Mouse (Mus musculus) CD4-positive naive resting alpha-beta T cell, adult 57 days (primary cell): ENCODE measurements around the gene Armcx5. TPM values are rescaled to one million over a fixed set of nuclear protein-coding genes. Genes with fewer than 3 reads are reported as not detected.

Source experiments
- total RNA-seq: library from RNA; stranded (reverse); gene quantifications from one replicate; pipeline ENCODE4 v1.2.4, GENCODE M21; 2023

Gene Armcx5
- 40.2 TPM for total RNA-seq

GRCm38 (mm10) chrX:135742304-135743055 is at the start of gene Armcx5, which contains the start of gene Gprasp1:
TSS of gene Armcx5 (plus strand) at chrX:135742733.
TSS of gene Gprasp1 (plus strand) at chrX:135742733.

DNA sequence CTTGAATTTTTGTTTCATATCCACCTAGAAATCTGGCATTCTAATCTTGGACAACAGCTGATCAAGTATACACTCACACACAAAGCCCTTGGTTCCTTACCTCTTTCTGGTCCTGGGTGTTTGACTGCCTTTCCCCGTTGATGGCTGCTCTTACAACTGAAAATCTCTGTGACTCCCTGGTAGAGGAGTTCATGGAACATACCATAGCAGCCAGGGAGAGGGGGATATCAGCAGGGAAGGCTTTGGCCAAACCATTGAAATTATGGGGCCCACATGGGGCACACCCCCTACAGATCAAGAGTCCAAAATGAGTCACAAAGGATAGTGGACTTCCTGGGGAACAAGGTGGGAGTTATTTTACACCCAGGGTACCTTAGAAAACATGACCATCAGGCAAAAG is 48.9 kb upstream of the Armcx5 start, which contains the start of gene Tcp11x2:
Gene Tcp11x2, minus strand, starts transcription at position 158 of the 400 bp plus-strand sequence.

GRCm38 (mm10) chrX:135725161-135725560 is 17.4 kb upstream of the Armcx5 start, which contains the start of gene Tmsb15a:
TSS of gene Tmsb15a (minus strand) at chrX:135725261.

Other genes with a start within 250 kb of the Armcx5 start
- not detected for gene AV320801, start 248.1 kb upstream of the Armcx5 start, total RNA-seq
- not detected for gene Nxf7, start 144.0 kb upstream of the Armcx5 start, total RNA-seq
- gene Prame, start 115.0 kb upstream of the Armcx5 start, total RNA-seq = not detected
- not detected for gene Tcp11x2, start 48.9 kb upstream of the Armcx5 start, total RNA-seq
- not detected for gene Tmsb15a, start 17.5 kb upstream of the Armcx5 start, total RNA-seq
- 62.6 TPM for gene Gprasp1, start within 50 bp of the Armcx5 start, total RNA-seq
- gene Bhlhb9, start 54.9 kb downstream of the Armcx5 start, total RNA-seq = 18.5 TPM
- 21.5 TPM for gene Gprasp2, start 96.3 kb downstream of the Armcx5 start, total RNA-seq